Mouse (Mus musculus) forebrain, postnatal 0 days (tissue): Measurements from ENCODE around the gene Agrn. TPM values are rescaled to one million over a fixed set of nuclear protein-coding genes. Genes with fewer than 3 reads are reported as not detected.

ENCODE experiments used
- ATAC-seq: fragments of 200-750 bp; cut with Nextera tagmentation; 2 replicates; pipeline ENCODE4 v1.8.0; 2017; ENCODE audit warnings: mild to moderate bottlenecking, moderate library complexity
- DNase-seq: peaks from one replicate; pipeline ENCODE4 v3.0.0-alpha.2; 2015
- H3K27ac ChIP-seq: fragments of 300-500 bp; sonication (generic); 2 replicates; pipeline ENCODE4 v1.5.1; 2014; ENCODE audit warnings: low read depth, mild to moderate bottlenecking, antibody characterized with exemption, low read length, moderate library complexity, mixed read lengths
- H3K27me3 ChIP-seq: fragments of 300-500 bp; sonication (generic); 2 replicates; pipeline ENCODE4 v1.6.1; 2014; ENCODE audit warnings: mild to moderate bottlenecking, low read length, mixed read lengths; ENCODE audit not compliant: insufficient read depth
- H3K36me3 ChIP-seq: fragments of 300-500 bp; sonication (generic); 2 replicates; pipeline ENCODE4 v1.6.1; 2014; ENCODE audit warnings: mild to moderate bottlenecking, moderate library complexity; ENCODE audit not compliant: insufficient read depth
- H3K4me1 ChIP-seq: fragments of 300-500 bp; sonication (generic); 2 replicates; pipeline ENCODE4 v1.6.1; 2014; ENCODE audit warnings: antibody characterized with exemption; ENCODE audit not compliant: insufficient read depth
- H3K4me2 ChIP-seq: fragments of 300-500 bp; sonication (generic); 2 replicates; pipeline ENCODE4 v1.6.1; 2014; ENCODE audit warnings: low read depth, mild to moderate bottlenecking, moderate library complexity
- H3K4me3 ChIP-seq: fragments of 300-500 bp; sonication (generic); 2 replicates; pipeline ENCODE4 v1.5.1; 2014; ENCODE audit warnings: low read depth, low read length, mixed read lengths
- H3K9ac ChIP-seq: fragments of 300-500 bp; sonication (generic); 2 replicates; pipeline ENCODE4 v1.6.1; 2014; ENCODE audit warnings: mild to moderate bottlenecking
- H3K9me3 ChIP-seq: fragments of 300-500 bp; sonication (generic); 2 replicates; pipeline ENCODE4 v1.6.1; 2016; ENCODE audit warnings: low read length
- CTCF ChIP-seq: sonication (generic); IDR thresholded peaks from 2 replicates; pipeline ENCODE4 v1.5.1; 2016; ENCODE audit warnings: antibody characterized with exemption, control low read depth, low read depth
- WGBS: fragments of 180-500 bp; shearing (Covaris S2); extraction: QIAGEN DNeasy Blood & Tissue Kit; methylation state at CpG from one replicate; pipeline ENCODE4 v1.1.7; 2014; 5-methylcytosine and 5-hydroxymethylcytosine counted together
- polyA plus RNA-seq: library from polyadenylated mRNA; unstranded; fragments of >200 nt; fragmentation: Nextera tagmentation; extraction: Ambion mirVana; gene quantifications from 2 replicates; pipeline ENCODE4 v1.2.1, GENCODE M21; 2015
- total RNA-seq: library from RNA; depleted of rRNA; stranded (reverse); fragments of >200 nt; gene quantifications from 2 replicates; pipeline ENCODE4 v1.2.3, GENCODE M21; 2014

Agrn gene
- total and polyA plus RNA-seq, 2 experiments from 2014 or later = 61.3 to 261 TPM

GRCm38 (mm10) chr4:156192421-156193199, 4.7 kb downstream of the Agrn start:
- Histone ChIP-seq H3K4me3 (no peak overlapping the region), H3K4me2 (no peak overlapping the region), H3K4me1 (peaks cover 28% of the 10 kb centered on the region), H3K9ac (no peak overlapping the region), H3K36me3 (peaks cover 25% of the 10 kb centered on the region; the same call in 1 of the 2 replicates), H3K27me3 (no peaks in the 10 kb centered on the region), H3K9me3 (no peaks in the 10 kb centered on the region), H3K27ac (no peak overlapping the region)
- ATAC-seq = peak; percentile 3; the same call in 1 of the 2 replicates
- DNase-seq = peak; percentile 38
- 44% methylated on average over 8 of the region's 8 CpGs for WGBS
- no peak for TF ChIP-seq CTCF

GRCm38 (mm10) chr4:156188811-156189323, 8.4 kb downstream of the Agrn start:
- Histone ChIP-seq H3K4me2 (no peak overlapping the region), H3K4me3 (no peak overlapping the region), H3K36me3 (peaks cover 25% of the 10 kb centered on the region; the same call in 1 of the 2 replicates), H3K9me3 (no peaks in the 10 kb centered on the region), H3K27ac (peak overlapping the region; percentile 64), H3K9ac (0 out of 2 replicates have a peak overlapping the region, but pooled peaks have one; percentile 14), H3K4me1 (peaks cover 45% of the 10 kb centered on the region), H3K27me3 (no peaks in the 10 kb centered on the region)
- WGBS = 5% methylated on average over 6 of the region's 6 CpGs
- peak; percentile 24 for ATAC-seq
- DNase-seq = peak; percentile 56
- no peak for TF ChIP-seq CTCF

- Histone ChIP-seq H3K27me3 (no peaks in the 10 kb centered on the region), H3K4me3 (no peak overlapping the region), H3K4me2 (no peak overlapping the region), H3K4me1 (peaks cover 50% of the 10 kb centered on the region), H3K36me3 (peaks cover 25% of the 10 kb centered on the region; the same call in 1 of the 2 replicates), H3K27ac (peak overlapping the region; percentile 64), H3K9ac (no peak overlapping the region), H3K9me3 (no peaks in the 10 kb centered on the region)
- no peak for ATAC-seq
- TF ChIP-seq CTCF = 0 out of 2 replicates have a peak, but pooled peaks have one; percentile 5
- WGBS = 24% methylated on average over 5 of the region's 5 CpGs
- DNase-seq = no peak
Observed at GRCm38 (mm10) chr4:156188162-156188810, 9.0 kb downstream of the Agrn start.

GRCm38 (mm10) chr4:156185950-156186850, 11.1 kb downstream of the Agrn start:
- DNase-seq (peak; percentile 80), ATAC-seq (peak; percentile 81)
- peak overlapping the region; percentile 86 for H3K27ac ChIP-seq
- WGBS = 3% methylated on average over 31 of the region's 31 CpGs
- peaks cover 13% of the 10 kb centered on the region; the same call in 1 of the 2 replicates for H3K36me3 ChIP-seq
- no peaks in the 10 kb centered on the region for H3K9me3 ChIP-seq
- peak overlapping the region; percentile 47 for H3K4me3 ChIP-seq
- H3K4me1 ChIP-seq = peaks cover 68% of the 10 kb centered on the region
- TF ChIP-seq CTCF = peak; percentile 45
- H3K4me2 ChIP-seq = peak overlapping the region; percentile 87
- no peaks in the 10 kb centered on the region for H3K27me3 ChIP-seq
- peak overlapping the region; percentile 74 for H3K9ac ChIP-seq

- no peak for TF ChIP-seq CTCF
- peak; percentile 63 for DNase-seq
- 33% methylated on average over 13 of the region's 13 CpGs for WGBS
Observed at GRCm38 (mm10) chr4:156185456-156185949, 11.8 kb downstream of the Agrn start.

More at GRCm38 (mm10) chr4:156185456-156185949, 11.8 kb downstream of the Agrn start:
- H3K36me3 ChIP-seq = peaks cover 6% of the 10 kb centered on the region; the same call in 1 of the 2 replicates
- peak overlapping the region; percentile 47 for H3K4me3 ChIP-seq
- H3K27me3 ChIP-seq = no peaks in the 10 kb centered on the region
- peaks cover 74% of the 10 kb centered on the region for H3K4me1 ChIP-seq
- peak overlapping the region; percentile 87 for H3K4me2 ChIP-seq
- peak overlapping the region; percentile 86 for H3K27ac ChIP-seq
- ATAC-seq = peak; percentile 40
- peak overlapping the region; percentile 74 for H3K9ac ChIP-seq
- H3K9me3 ChIP-seq = no peaks in the 10 kb centered on the region
